Mouse (Mus musculus) T-helper 1 cell (primary cell): ENCODE results near the gene Meaf6.

Experiments used
- in situ Hi-C: fragments of 300-600 bp; cut with MboI, MseI; formaldehyde crosslinking; loops from one replicate; pipeline ENCODE4 v1.15.1; 2025; ENCODE audit warnings: high pct_unique_total_duplicates

Meaf6 gene

GRCm38 (mm10) chr4:125084403-125085345 lies at the start of gene Meaf6:
Gene Meaf6, plus strand, starts transcription at chr4:125085134.
- in situ Hi-C loops, result loop anchor here (10.0 kb wide), 1 partner anchor 1180 kb away; the partner anchor contains the start of gene Mycbp

- in situ Hi-C loops, result no loop called here
Observed at GRCm38 (mm10) chr4:125044454-125044853, 40.5 kb upstream of the Meaf6 start.

- in situ Hi-C loops, result loop anchor here (25.0 kb wide), 1 partner anchor 1507 kb away; the partner anchor contains the start of gene Clspn
Observed at GRCm38 (mm10) chr4:125055385-125055784, 29.5 kb upstream of the Meaf6 start.

- in situ Hi-C loops, result loop anchor here (25.0 kb wide), 1 partner anchor 1506 kb away; the partner anchor contains the start of gene Clspn
Observed at GRCm38 (mm10) chr4:125056476-125056875, 28.5 kb upstream of the Meaf6 start.

GRCm38 (mm10) chr4:125057273-125057672 lies 27.7 kb upstream of the Meaf6 start:
- in situ Hi-C loops, result loop anchor here (25.0 kb wide), 1 partner anchor 1505 kb away; the partner anchor contains the start of gene Clspn

GRCm38 (mm10) chr4:125058033-125058432 lies 26.9 kb upstream of the Meaf6 start:
- in situ Hi-C loops, result loop anchor here (25.0 kb wide), 1 partner anchor 1504 kb away; the partner anchor contains the start of gene Clspn

- in situ Hi-C loops, result loop anchor here (25.0 kb wide), 1 partner anchor 1503 kb away; the partner anchor contains the start of gene Clspn
Observed at GRCm38 (mm10) chr4:125059025-125059424, 25.9 kb upstream of the Meaf6 start.

GRCm38 (mm10) chr4:125063829-125064228 lies 21.1 kb upstream of the Meaf6 start:
- in situ Hi-C loops, result loop anchor here (5.0 to 25.0 kb wide), 3 partner anchors 122 to 1498 kb away; partner anchors contain the start of gene Clspn

- in situ Hi-C loops, result loop anchor here (25.0 kb wide), 1 partner anchor 1497 kb away; the partner anchor contains the start of gene Clspn
Observed at GRCm38 (mm10) chr4:125065517-125066307, 19.2 kb upstream of the Meaf6 start, which contains the start of gene Dnali1. Gene Dnali1, minus strand, starts transcription at chr4:125065703.

GRCm38 (mm10) chr4:125066490-125067370 lies 18.2 kb upstream of the Meaf6 start, which contains the start of gene Snip1:
Gene Snip1, plus strand, starts transcription at chr4:125066672.
- in situ Hi-C loops, result loop anchor here (25.0 kb wide), 1 partner anchor 1496 kb away; the partner anchor contains the start of gene Clspn

- in situ Hi-C loops, result no loop called here
Observed at GRCm38 (mm10) chr4:125077700-125078099, 7.2 kb upstream of the Meaf6 start.

- in situ Hi-C loops, result no loop called here
Observed at GRCm38 (mm10) chr4:125078698-125079097, 6.2 kb upstream of the Meaf6 start.

- in situ Hi-C loops, result loop anchor here (10.0 kb wide), 1 partner anchor 1181 kb away; the partner anchor contains the start of gene Mycbp
Observed at GRCm38 (mm10) chr4:125085346-125085841, 460 bp downstream of the Meaf6 start.

GRCm38 (mm10) chr4:125093031-125093430 lies 8.1 kb downstream of the Meaf6 start:
- in situ Hi-C loops, result loop anchor here (10.0 kb wide), 1 partner anchor 508 kb away; no protein-coding TSS in a partner anchor

- in situ Hi-C loops, result loop anchor here (5.0 to 10.0 kb wide), 2 partner anchors 154 to 511 kb away; no protein-coding TSS in a partner anchor
Observed at GRCm38 (mm10) chr4:125096066-125096465, 11.1 kb downstream of the Meaf6 start.

GRCm38 (mm10) chr4:125097412-125097811 lies 12.5 kb downstream of the Meaf6 start:
- in situ Hi-C loops, result loop anchor here (5.0 to 10.0 kb wide), 2 partner anchors 155 to 513 kb away; no protein-coding TSS in a partner anchor

GRCm38 (mm10) chr4:125099458-125099857 lies 14.5 kb downstream of the Meaf6 start:
- in situ Hi-C loops, result loop anchor here (5.0 to 10.0 kb wide), 2 partner anchors 157 to 515 kb away; no protein-coding TSS in a partner anchor

GRCm38 (mm10) chr4:125101334-125101733 lies 16.4 kb downstream of the Meaf6 start:
- in situ Hi-C loops, result no loop called here

- in situ Hi-C loops, result no loop called here
Observed at GRCm38 (mm10) chr4:125105354-125105753, 20.4 kb downstream of the Meaf6 start.

- in situ Hi-C loops, result no loop called here
Observed at GRCm38 (mm10) chr4:125114638-125115037, 29.7 kb downstream of the Meaf6 start.
